Mouse (Mus musculus) activated CD4-positive, CD25-positive, alpha-beta regulatory T cell, adult 4 months (primary cell): ENCODE measurements around the gene Vti1a. TPM values are rescaled to one million over a fixed set of nuclear protein-coding genes. Genes with fewer than 3 reads are reported as not detected.

Experiments used
- ATAC-seq: one replicate; pipeline ENCODE4 v1.8.0; 2017
- polyA plus RNA-seq, 2 experiments: library from polyadenylated mRNA; unstranded; fragments of 100-300 nt; shearing (Covaris generic); gene quantifications; one replicate each; pipeline ENCODE4 v1.2.1; 2017

Gene Vti1a
- polyA plus RNA-seq, 2 experiments from 2014 or later: 26.1 to 32.2 TPM

- no peak for ATAC-seq
Measured at GRCm38 (mm10) chr19:55592876-55593691, 277.0 kb downstream of the Vti1a start.

- no peak for ATAC-seq
Measured at GRCm38 (mm10) chr19:55593729-55594444, 277.8 kb downstream of the Vti1a start.

GRCm38 (mm10) chr19:55594451-55594850 is 278.4 kb downstream of the Vti1a start:
- no peak for ATAC-seq

GRCm38 (mm10) chr19:55595945-55596649 is 280.0 kb downstream of the Vti1a start:
- no peak for ATAC-seq

GRCm38 (mm10) chr19:55596804-55597203 is 280.7 kb downstream of the Vti1a start:
- ATAC-seq: no peak

- no peak for ATAC-seq
Measured at GRCm38 (mm10) chr19:55597296-55597695, 281.2 kb downstream of the Vti1a start.

GRCm38 (mm10) chr19:55597951-55598350 is 281.9 kb downstream of the Vti1a start:
- no peak for ATAC-seq

- ATAC-seq: no peak
Measured at GRCm38 (mm10) chr19:55599124-55599523, 283.0 kb downstream of the Vti1a start.

GRCm38 (mm10) chr19:55607725-55608124 is 291.6 kb downstream of the Vti1a start:
- ATAC-seq: no peak

GRCm38 (mm10) chr19:55608858-55609375 is 292.8 kb downstream of the Vti1a start:
- ATAC-seq: no peak

- no peak for ATAC-seq
Measured at GRCm38 (mm10) chr19:55609806-55610205, 293.7 kb downstream of the Vti1a start.

- no peak for ATAC-seq
Measured at GRCm38 (mm10) chr19:55615743-55616142, 299.6 kb downstream of the Vti1a start.

GRCm38 (mm10) chr19:55616276-55616675 is 300.2 kb downstream of the Vti1a start:
- ATAC-seq: no peak

- no peak for ATAC-seq
Measured at GRCm38 (mm10) chr19:55616937-55617336, 300.8 kb downstream of the Vti1a start.

- no peak for ATAC-seq
Measured at GRCm38 (mm10) chr19:55618546-55618945, 302.5 kb downstream of the Vti1a start.

- no peak for ATAC-seq
Measured at GRCm38 (mm10) chr19:55620411-55621008, 304.4 kb downstream of the Vti1a start.

- no peak for ATAC-seq
Measured at GRCm38 (mm10) chr19:55621011-55621625, 305.0 kb downstream of the Vti1a start.

- ATAC-seq: no peak
Measured at GRCm38 (mm10) chr19:55622821-55623220, 306.7 kb downstream of the Vti1a start.

- ATAC-seq: no peak
Measured at GRCm38 (mm10) chr19:55623605-55624004, 307.5 kb downstream of the Vti1a start.

- no peak for ATAC-seq
Measured at GRCm38 (mm10) chr19:55626483-55626882, 310.4 kb downstream of the Vti1a start.

- no peak for ATAC-seq
Measured at GRCm38 (mm10) chr19:55626952-55627351, 310.9 kb downstream of the Vti1a start.

- no peak for ATAC-seq
Measured at GRCm38 (mm10) chr19:55635488-55635887, 319.4 kb downstream of the Vti1a start.
